Mouse (Mus musculus) left cerebral cortex, postnatal 4 days (tissue): ENCODE results near the gene Rora. TPM values are rescaled to one million over a fixed set of nuclear protein-coding genes. Genes with fewer than 3 reads are reported as not detected.

Experiments
- DNase-seq: peaks from one replicate; pipeline ENCODE4 v3.0.0-alpha.2; 2022
- intact Hi-C: fragments of 180-260 bp; cut with DNase I; formaldehyde crosslinking; loops from one replicate; pipeline ENCODE4 v1.15.1; 2025
- total RNA-seq, 2 experiments: library from RNA; stranded (reverse); gene quantifications; 2 replicates each; pipeline ENCODE4 v1.2.3; 2021

Gene Rora
- total RNA-seq, 2 experiments from 2014 or later: 25.3 to 29.2 TPM

- DNase-seq: no peak
These were observed 222.2 kb downstream of the Rora start for GRCm38 (mm10) chr9:68875791-68876190.

GRCm38 (mm10) chr9:68876289-68876688, 222.7 kb downstream of the Rora start:
- no peak for DNase-seq
- intact Hi-C loops: no loop called here

More at GRCm38 (mm10) chr9:68875791-68876190, 222.2 kb downstream of the Rora start:
- intact Hi-C loops: no loop called here

GRCm38 (mm10) chr9:68881896-68882295, 228.3 kb downstream of the Rora start:
- intact Hi-C loops: no loop called here

GRCm38 (mm10) chr9:68883005-68883404, 229.4 kb downstream of the Rora start:
- intact Hi-C loops: no loop called here
- DNase-seq: no peak

More at GRCm38 (mm10) chr9:68881896-68882295, 228.3 kb downstream of the Rora start:
- DNase-seq: no peak

- intact Hi-C loops: no loop called here
- no peak for DNase-seq
These were observed 230.1 kb downstream of the Rora start for GRCm38 (mm10) chr9:68883687-68884086.

- intact Hi-C loops: no loop called here
- no peak for DNase-seq
These were observed 231.0 kb downstream of the Rora start for GRCm38 (mm10) chr9:68884451-68885035.

- DNase-seq: peak; percentile 85
- intact Hi-C loops: no loop called here
These were observed 235.1 kb downstream of the Rora start for GRCm38 (mm10) chr9:68888670-68889069.

- no peak for DNase-seq
- intact Hi-C loops: no loop called here
These were observed 237.8 kb downstream of the Rora start for GRCm38 (mm10) chr9:68891431-68891830.

- DNase-seq: no peak
- intact Hi-C loops: no loop called here
These were observed 238.8 kb downstream of the Rora start for GRCm38 (mm10) chr9:68892356-68892755.

GRCm38 (mm10) chr9:68892859-68893258, 239.3 kb downstream of the Rora start:
- DNase-seq: no peak
- intact Hi-C loops: no loop called here

- intact Hi-C loops: no loop called here
- DNase-seq: no peak
These were observed 244.7 kb downstream of the Rora start for GRCm38 (mm10) chr9:68898286-68898685.

- intact Hi-C loops: no loop called here
- no peak for DNase-seq
These were observed 246.1 kb downstream of the Rora start for GRCm38 (mm10) chr9:68899525-68900222.

- no peak for DNase-seq
- intact Hi-C loops: no loop called here
These were observed 252.8 kb downstream of the Rora start for GRCm38 (mm10) chr9:68906361-68906883.

- intact Hi-C loops: no loop called here
- DNase-seq: no peak
These were observed 259.0 kb downstream of the Rora start for GRCm38 (mm10) chr9:68912483-68913151.

- peak; percentile 36 for DNase-seq
- intact Hi-C loops: no loop called here
These were observed 259.7 kb downstream of the Rora start for GRCm38 (mm10) chr9:68913191-68913697.

- peak; percentile 27 for DNase-seq
- intact Hi-C loops: no loop called here
These were observed 261.1 kb downstream of the Rora start for GRCm38 (mm10) chr9:68914541-68915275.

GRCm38 (mm10) chr9:68916741-68917140, 263.2 kb downstream of the Rora start:
- peak; percentile 89 for DNase-seq
- intact Hi-C loops: no loop called here

- peak; percentile 26 for DNase-seq
- intact Hi-C loops: no loop called here
These were observed 269.6 kb downstream of the Rora start for GRCm38 (mm10) chr9:68923128-68923601.

GRCm38 (mm10) chr9:68926406-68926805, 272.8 kb downstream of the Rora start:
- no peak for DNase-seq
- intact Hi-C loops: no loop called here

- DNase-seq: no peak
- intact Hi-C loops: no loop called here
These were observed 279.6 kb downstream of the Rora start for GRCm38 (mm10) chr9:68933159-68933558.

- DNase-seq: no peak
- intact Hi-C loops: no loop called here
These were observed 280.7 kb downstream of the Rora start for GRCm38 (mm10) chr9:68934238-68934637.
